Mouse (Mus musculus): ENCODE data around the gene Fhl2.

The Fhl2 gene

GRCm38 (mm10) chr1:43196661-43197241, at the start of gene Fhl2:
TSS of gene Fhl2 (minus strand) at chr1:43196984.
- no peak for DNase-seq (ENCODE audit: low spot score)

GRCm38 (mm10) chr1:43245014-43245413, 48.2 kb upstream of the Fhl2 start:
- no peak for DNase-seq (ENCODE audit: low spot score)

GRCm38 (mm10) chr1:43241208-43241607, 44.4 kb upstream of the Fhl2 start:
- no peak for DNase-seq (ENCODE audit: low spot score)

GRCm38 (mm10) chr1:43239796-43240313, 43.1 kb upstream of the Fhl2 start:
- DNase-seq (ENCODE audit: low spot score): no peak

GRCm38 (mm10) chr1:43238471-43238870, 41.7 kb upstream of the Fhl2 start:
- no peak for DNase-seq (ENCODE audit: low spot score)

GRCm38 (mm10) chr1:43237360-43238235, 40.8 kb upstream of the Fhl2 start:
- no peak for DNase-seq (ENCODE audit: low spot score)

GRCm38 (mm10) chr1:43225531-43226151, 28.9 kb upstream of the Fhl2 start:
- DNase-seq (ENCODE audit: low spot score): no peak

GRCm38 (mm10) chr1:43224943-43225342, 28.2 kb upstream of the Fhl2 start:
- no peak for DNase-seq (ENCODE audit: low spot score)

GRCm38 (mm10) chr1:43224171-43224570, 27.4 kb upstream of the Fhl2 start:
- DNase-seq (ENCODE audit: low spot score): peak; percentile 36

GRCm38 (mm10) chr1:43223097-43223496, 26.3 kb upstream of the Fhl2 start:
- no peak for DNase-seq (ENCODE audit: low spot score)

GRCm38 (mm10) chr1:43218016-43218680, 21.4 kb upstream of the Fhl2 start:
- DNase-seq (ENCODE audit: low spot score): no peak

- DNase-seq (ENCODE audit: low spot score): no peak
These were observed 18.8 kb upstream of the Fhl2 start for GRCm38 (mm10) chr1:43215601-43216000.

GRCm38 (mm10) chr1:43211274-43211673, 14.5 kb upstream of the Fhl2 start:
- DNase-seq (ENCODE audit: low spot score): no peak

GRCm38 (mm10) chr1:43210285-43210684, 13.5 kb upstream of the Fhl2 start:
- DNase-seq (ENCODE audit: low spot score): no peak

- DNase-seq (ENCODE audit: low spot score): no peak
These were observed 10.4 kb upstream of the Fhl2 start for GRCm38 (mm10) chr1:43207147-43207546.

GRCm38 (mm10) chr1:43203282-43203681, 6.5 kb upstream of the Fhl2 start:
- DNase-seq (ENCODE audit: low spot score): no peak

GRCm38 (mm10) chr1:43202226-43202625, 5.4 kb upstream of the Fhl2 start:
- no peak for DNase-seq (ENCODE audit: low spot score)

GRCm38 (mm10) chr1:43201796-43202195, 5.0 kb upstream of the Fhl2 start:
- no peak for DNase-seq (ENCODE audit: low spot score)

GRCm38 (mm10) chr1:43199867-43200240, 3.1 kb upstream of the Fhl2 start:
- DNase-seq (ENCODE audit: low spot score): no peak

- no peak for DNase-seq (ENCODE audit: low spot score)
These were observed 2.6 kb upstream of the Fhl2 start for GRCm38 (mm10) chr1:43199210-43199866.

- no peak for DNase-seq (ENCODE audit: low spot score)
These were observed 725 bp downstream of the Fhl2 start for GRCm38 (mm10) chr1:43196059-43196458.

- no peak for DNase-seq (ENCODE audit: low spot score)
These were observed 3.4 kb downstream of the Fhl2 start for GRCm38 (mm10) chr1:43193423-43193822.
